Mouse (Mus musculus) embryonic facial prominence, embryonic 15.5 days (tissue): Measurements from ENCODE around the gene Hunk. TPM values are rescaled to one million over a fixed set of nuclear protein-coding genes. Genes with fewer than 3 reads are reported as not detected.

Experiments
- ATAC-seq: fragments of 200-750 bp; cut with Nextera tagmentation; 2 replicates; pipeline ENCODE4 v1.8.0; 2017; ENCODE audit warnings: low read depth, moderate TSS enrichment; ENCODE audit not compliant: insufficient number of reproducible peaks, low FRiP score, low TSS enrichment
- H3K27ac ChIP-seq: fragments of 300-500 bp; sonication (generic); replicated peaks from 2 replicates; pipeline ENCODE4 v1.5.1; 2015; ENCODE audit warnings: mild to moderate bottlenecking, inconsistent platforms
- H3K27me3 ChIP-seq: fragments of 300-500 bp; sonication (generic); 2 replicates; pipeline ENCODE4 v1.6.1; 2015; ENCODE audit warnings: inconsistent platforms
- H3K36me3 ChIP-seq: fragments of 300-500 bp; sonication (generic); 2 replicates; pipeline ENCODE4 v1.6.1; 2015; ENCODE audit warnings: mild to moderate bottlenecking, inconsistent platforms
- H3K4me1 ChIP-seq: fragments of 300-500 bp; sonication (generic); 2 replicates; pipeline ENCODE4 v1.6.1; 2015; ENCODE audit warnings: inconsistent platforms
- H3K4me2 ChIP-seq: fragments of 300-500 bp; sonication (generic); replicated peaks from 2 replicates; pipeline ENCODE4 v1.6.1; 2015; ENCODE audit warnings: mild to moderate bottlenecking, inconsistent platforms
- H3K4me3 ChIP-seq: fragments of 300-500 bp; sonication (generic); replicated peaks from 2 replicates; pipeline ENCODE4 v1.5.1; 2015; ENCODE audit warnings: mild to moderate bottlenecking, inconsistent platforms
- H3K9ac ChIP-seq: fragments of 300-500 bp; sonication (generic); 2 replicates; pipeline ENCODE4 v1.6.1; 2015; ENCODE audit warnings: inconsistent platforms
- H3K9me3 ChIP-seq: fragments of 300-500 bp; sonication (generic); replicated peaks from 2 replicates; pipeline ENCODE4 v1.6.1; 2016; ENCODE audit warnings: inconsistent platforms
- WGBS: fragments of 180-500 bp; shearing (Covaris S2); methylation state at CpG from one replicate; pipeline ENCODE4 v1.1.7; 2015; 5-methylcytosine and 5-hydroxymethylcytosine counted together
- polyA plus RNA-seq: library from polyadenylated mRNA; unstranded; fragments of >200 nt; fragmentation: Nextera tagmentation; extraction: Ambion mirVana; gene quantifications from 2 replicates; pipeline ENCODE4 v1.2.1, GENCODE M21; 2015

Hunk gene
- polyA plus RNA-seq, 1 experiment from 2014 or later = 12.9 TPM

- H3K4me1 ChIP-seq = peaks cover 26% of the 10 kb centered on the region
- ATAC-seq = no peak
- H3K36me3 ChIP-seq = 0 out of 2 replicates have a peak, but pooled peaks cover 9% of the 10 kb centered on the region
- H3K4me2 ChIP-seq = no peak overlapping the region
- no peaks in the 10 kb centered on the region for H3K27me3 ChIP-seq
- no peak overlapping the region for H3K4me3 ChIP-seq
- no peak overlapping the region for H3K9ac ChIP-seq
- H3K27ac ChIP-seq = no peak overlapping the region
- no peaks in the 10 kb centered on the region for H3K9me3 ChIP-seq
Measured at GRCm38 (mm10) chr16:90416621-90417020, 30.8 kb downstream of the Hunk start.

- Histone ChIP-seq H3K9ac (no peak overlapping the region), H3K4me2 (no peak overlapping the region), H3K4me1 (peaks cover 47% of the 10 kb centered on the region), H3K27ac (no peak overlapping the region), H3K4me3 (no peak overlapping the region), H3K36me3 (0 out of 2 replicates have a peak, but pooled peaks cover 2% of the 10 kb centered on the region), H3K9me3 (no peaks in the 10 kb centered on the region), H3K27me3 (no peaks in the 10 kb centered on the region)
- 23% methylated on average over 12 of the region's 12 CpGs for WGBS
- no peak for ATAC-seq
Measured at GRCm38 (mm10) chr16:90418661-90419060, 32.8 kb downstream of the Hunk start.

- ATAC-seq = no peak
- WGBS = 21% methylated on average over 7 of the region's 7 CpGs
- Histone ChIP-seq H3K36me3 (no peaks in the 10 kb centered on the region), H3K4me3 (no peak overlapping the region), H3K9me3 (no peaks in the 10 kb centered on the region), H3K27me3 (no peaks in the 10 kb centered on the region), H3K27ac (peak overlapping the region; percentile 63), H3K4me2 (0 out of 2 replicates have a peak overlapping the region, but pooled peaks have one; percentile 6), H3K4me1 (peaks cover 60% of the 10 kb centered on the region), H3K9ac (no peak overlapping the region)
Measured at GRCm38 (mm10) chr16:90421145-90421544, 35.3 kb downstream of the Hunk start.

- peaks cover 60% of the 10 kb centered on the region for H3K4me1 ChIP-seq
- 0 out of 2 replicates have a peak overlapping the region, but pooled peaks have one; percentile 6 for H3K4me2 ChIP-seq
- WGBS = 14% methylated on average over 8 of the region's 8 CpGs
Measured at GRCm38 (mm10) chr16:90421551-90421950, 35.7 kb downstream of the Hunk start.

GRCm38 (mm10) chr16:90422108-90422529, 36.3 kb downstream of the Hunk start:
- ATAC-seq = no peak

More at GRCm38 (mm10) chr16:90421551-90421950, 35.7 kb downstream of the Hunk start:
- no peak overlapping the region for H3K9ac ChIP-seq
- H3K4me3 ChIP-seq = no peak overlapping the region
- H3K9me3 ChIP-seq = no peaks in the 10 kb centered on the region
- H3K36me3 ChIP-seq = no peaks in the 10 kb centered on the region
- H3K27me3 ChIP-seq = no peaks in the 10 kb centered on the region
- no peak for ATAC-seq
- H3K27ac ChIP-seq = peak overlapping the region; percentile 63

GRCm38 (mm10) chr16:90423898-90424297, 38.1 kb downstream of the Hunk start:
- ATAC-seq = 0 out of 2 replicates have a peak, but pooled peaks have one; percentile 19
- 29% methylated on average over 3 of the region's 3 CpGs for WGBS
- Histone ChIP-seq H3K36me3 (no peaks in the 10 kb centered on the region), H3K9me3 (no peaks in the 10 kb centered on the region), H3K4me3 (no peak overlapping the region), H3K4me1 (peaks cover 55% of the 10 kb centered on the region), H3K9ac (no peak overlapping the region), H3K4me2 (no peak overlapping the region), H3K27ac (no peak overlapping the region), H3K27me3 (no peaks in the 10 kb centered on the region)

More at GRCm38 (mm10) chr16:90422108-90422529, 36.3 kb downstream of the Hunk start:
- Histone ChIP-seq H3K4me3 (no peak overlapping the region), H3K9me3 (no peaks in the 10 kb centered on the region), H3K4me1 (peaks cover 60% of the 10 kb centered on the region), H3K4me2 (no peak overlapping the region), H3K27ac (peak overlapping the region; percentile 63), H3K9ac (no peak overlapping the region), H3K27me3 (no peaks in the 10 kb centered on the region), H3K36me3 (no peaks in the 10 kb centered on the region)
- WGBS = 30% methylated on average over 11 of the region's 11 CpGs

- Histone ChIP-seq H3K9me3 (no peaks in the 10 kb centered on the region), H3K4me3 (no peak overlapping the region), H3K27ac (no peak overlapping the region), H3K4me2 (no peak overlapping the region), H3K9ac (no peak overlapping the region), H3K4me1 (peaks cover 52% of the 10 kb centered on the region), H3K36me3 (no peaks in the 10 kb centered on the region), H3K27me3 (no peaks in the 10 kb centered on the region)
- 48% methylated on average over 9 of the region's 9 CpGs for WGBS
- ATAC-seq = no peak
Measured at GRCm38 (mm10) chr16:90424391-90424790, 38.6 kb downstream of the Hunk start.

- H3K9me3 ChIP-seq = no peaks in the 10 kb centered on the region
- no peak overlapping the region for H3K9ac ChIP-seq
- H3K27me3 ChIP-seq = no peaks in the 10 kb centered on the region
- no peak overlapping the region for H3K4me2 ChIP-seq
- H3K27ac ChIP-seq = no peak overlapping the region
- no peaks in the 10 kb centered on the region for H3K36me3 ChIP-seq
- peaks cover 38% of the 10 kb centered on the region for H3K4me1 ChIP-seq
- H3K4me3 ChIP-seq = no peak overlapping the region
- ATAC-seq = no peak
- 90% methylated on average over 5 of the region's 5 CpGs for WGBS
Measured at GRCm38 (mm10) chr16:90426234-90426633, 40.4 kb downstream of the Hunk start.

GRCm38 (mm10) chr16:90427838-90428630, 42.2 kb downstream of the Hunk start:
- no peak overlapping the region for H3K9ac ChIP-seq
- peaks cover 20% of the 10 kb centered on the region for H3K4me1 ChIP-seq
- 91% methylated on average over 8 of the region's 8 CpGs for WGBS
- H3K36me3 ChIP-seq = peaks cover 11% of the 10 kb centered on the region
- no peak for ATAC-seq
- no peak overlapping the region for H3K4me2 ChIP-seq
- no peak overlapping the region for H3K27ac ChIP-seq
- H3K9me3 ChIP-seq = no peaks in the 10 kb centered on the region
- H3K27me3 ChIP-seq = no peaks in the 10 kb centered on the region
- H3K4me3 ChIP-seq = no peak overlapping the region

- H3K27me3 ChIP-seq = no peaks in the 10 kb centered on the region
- no peaks in the 10 kb centered on the region for H3K9me3 ChIP-seq
- H3K4me3 ChIP-seq = no peak overlapping the region
- whole genome bisulfite sequencing = 97% methylated on average over 12 of the region's 12 CpGs
- peaks cover 22% of the 10 kb centered on the region for H3K36me3 ChIP-seq
- H3K27ac ChIP-seq = no peak overlapping the region
- H3K9ac ChIP-seq = no peak overlapping the region
- no peak overlapping the region for H3K4me2 ChIP-seq
- ATAC-seq = no peak
- peaks cover 4% of the 10 kb centered on the region; the same call in 1 of the 2 replicates for H3K4me1 ChIP-seq
Measured at GRCm38 (mm10) chr16:90433551-90433950, 47.7 kb downstream of the Hunk start.

GRCm38 (mm10) chr16:90435231-90435630, 49.4 kb downstream of the Hunk start:
- Histone ChIP-seq H3K4me3 (no peak overlapping the region), H3K9ac (no peak overlapping the region), H3K36me3 (peaks cover 32% of the 10 kb centered on the region), H3K27ac (no peak overlapping the region), H3K9me3 (no peaks in the 10 kb centered on the region), H3K4me2 (no peak overlapping the region), H3K4me1 (peaks cover 4% of the 10 kb centered on the region; the same call in 1 of the 2 replicates), H3K27me3 (no peaks in the 10 kb centered on the region)
- ATAC-seq = no peak
- WGBS = 67% methylated on average over 4 of the region's 4 CpGs
